Mouse (Mus musculus): ENCODE measurements at regions not wholly inside any gene's neighbourhood (a gene's known extent, or its start where the extent isn't known, plus 50 kb on each side); places are given as distances from the start of the nearest gene placed in this dataset.

DNA sequence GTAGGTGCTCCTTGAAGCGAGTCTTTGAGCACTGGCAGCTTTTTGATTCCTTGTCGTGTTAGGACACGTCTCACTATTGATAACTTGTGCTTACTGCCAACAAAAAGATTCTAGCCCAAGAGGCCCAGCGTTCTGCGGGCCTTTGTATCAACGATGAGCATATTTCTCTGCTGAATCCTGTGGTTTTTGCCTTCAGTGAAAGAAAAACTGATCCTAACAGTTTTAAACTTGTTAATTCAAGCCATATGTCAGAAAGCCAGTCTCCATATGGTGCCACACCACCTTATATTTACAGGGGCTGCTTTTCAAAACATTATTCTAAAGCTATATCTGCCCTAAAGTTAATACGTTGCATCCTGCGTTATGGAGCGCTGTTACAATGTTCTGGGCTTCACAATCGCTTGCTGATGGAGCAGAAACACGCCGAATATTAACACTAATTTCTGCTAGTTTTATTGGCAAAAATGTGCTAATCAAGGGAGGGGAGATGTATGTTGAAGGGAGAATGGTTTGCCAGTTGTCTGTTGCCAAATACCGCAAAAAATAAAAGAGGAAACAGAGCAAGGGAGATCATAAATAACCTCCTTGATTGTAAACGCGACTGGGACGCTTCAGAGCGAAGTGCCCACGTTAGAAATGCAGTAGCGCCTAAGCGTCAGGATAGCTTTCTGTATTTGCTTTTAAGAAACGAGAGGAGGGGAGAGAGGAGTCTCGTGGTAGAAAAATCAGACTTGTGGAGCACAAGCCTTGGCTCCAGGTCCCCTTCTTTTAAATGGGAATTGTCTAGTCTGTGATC is 229.9 kb downstream of the Tmem182 start:
- Histone ChIP-seq H3K36me3 (replicated peaks) (no peaks in the 10 kb centered on the region), H3K4me1 (ENCODE audit: insufficient read depth, low read depth, low read length) (no peaks in the 10 kb centered on the region), H3K27me3 (ENCODE audit: insufficient read depth, low read length) (no peaks in the 10 kb centered on the region), H3K9me3 (replicated peaks) (peaks cover 24% of the 10 kb centered on the region), H3K4me3 (ENCODE audit: low read depth, low read length) (no peak overlapping the region)
- DNase-seq (ENCODE audit: low spot score) (no peak), ATAC-seq (ENCODE audit: extremely low read depth, insufficient number of reproducible peaks, low FRiP score, poor library complexity, severe bottlenecking) (no peak)
- TF ChIP-seq GATA2 (IDR thresholded peaks at IDR 0.05; ENCODE audit: borderline replicate concordance, low read depth, low read length) (no peak), TAL1 (conservative IDR thresholded peaks at IDR 0.05; ENCODE audit: low read depth, low read length) (no peak), CTCF (IDR thresholded peaks at IDR 0.05; ENCODE audit: low read depth, low read length) (no peak), GATA1 (IDR thresholded peaks at IDR 0.05; ENCODE audit: borderline replicate concordance, low read length) (no peak), POLR2AphosphoS5 (IDR thresholded peaks at IDR 0.05; ENCODE audit: insufficient replicate concordance, low read depth, low read length) (no peak)

DNA sequence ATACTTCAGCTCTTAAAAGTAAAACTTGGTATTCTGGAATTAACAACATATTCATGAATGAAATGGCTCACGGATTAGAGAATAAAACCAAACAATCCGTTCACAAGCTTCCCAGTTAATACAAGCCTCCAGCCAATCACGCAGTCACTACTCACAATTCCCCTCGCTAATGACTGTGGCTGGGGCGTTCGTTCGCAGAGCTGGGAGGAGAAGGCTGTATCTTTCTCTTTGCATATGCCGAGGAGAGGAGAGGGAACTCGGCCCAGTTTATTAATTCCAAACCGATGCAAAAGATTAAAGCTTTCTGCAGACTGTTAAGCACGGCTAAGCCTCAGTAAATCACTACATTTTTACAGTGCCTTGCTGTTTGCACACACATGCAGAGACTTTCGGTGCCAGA is 231.5 kb downstream of the Tmem182 start:
- DNase-seq (ENCODE audit: low spot score) (no peak), ATAC-seq (ENCODE audit: extremely low read depth, insufficient number of reproducible peaks, low FRiP score, poor library complexity, severe bottlenecking) (no peak)
- Histone ChIP-seq H3K9me3 (replicated peaks) (peaks cover 20% of the 10 kb centered on the region), H3K4me1 (ENCODE audit: insufficient read depth, low read depth, low read length) (no peaks in the 10 kb centered on the region), H3K27me3 (ENCODE audit: insufficient read depth, low read length) (no peaks in the 10 kb centered on the region), H3K36me3 (replicated peaks) (no peaks in the 10 kb centered on the region), H3K4me3 (ENCODE audit: low read depth, low read length) (no peak overlapping the region)
- no peak for TF ChIP-seq GATA1 (IDR thresholded peaks at IDR 0.05; ENCODE audit: borderline replicate concordance, low read length)
- no peak for TF ChIP-seq TAL1 (conservative IDR thresholded peaks at IDR 0.05; ENCODE audit: low read depth, low read length)
- TF ChIP-seq POLR2AphosphoS5 (IDR thresholded peaks at IDR 0.05; ENCODE audit: insufficient replicate concordance, low read depth, low read length) = no peak
- no peak for TF ChIP-seq CTCF (IDR thresholded peaks at IDR 0.05; ENCODE audit: low read depth, low read length)
- no peak for TF ChIP-seq GATA2 (IDR thresholded peaks at IDR 0.05; ENCODE audit: borderline replicate concordance, low read depth, low read length)

DNA sequence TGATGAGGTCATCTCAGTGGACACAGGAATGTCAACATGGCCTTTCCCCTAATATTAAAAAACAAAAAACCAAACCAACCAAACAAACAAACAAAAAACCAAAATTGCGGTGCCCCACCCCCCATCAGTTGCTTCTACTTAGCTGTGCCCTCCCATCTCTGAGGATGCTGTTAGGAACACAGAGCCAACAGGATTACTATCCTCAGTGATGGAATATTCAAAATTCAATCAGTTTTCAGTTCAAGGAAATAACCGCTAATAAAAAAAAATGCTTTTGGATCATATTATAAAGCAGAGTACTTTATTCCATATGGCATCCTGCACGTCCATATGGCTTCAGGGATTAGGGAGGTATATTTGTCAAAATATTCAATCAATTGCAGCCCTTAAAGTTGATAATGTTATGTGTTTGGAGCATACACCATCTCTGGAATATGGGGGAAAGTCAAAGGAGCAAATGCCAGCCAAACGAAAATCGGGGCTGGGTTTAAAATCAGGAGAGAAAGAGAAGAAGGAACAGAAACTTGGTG is 249.1 kb downstream of the Tmem182 start:
- Histone ChIP-seq H3K27me3 (ENCODE audit: insufficient read depth, low read length) (no peaks in the 10 kb centered on the region), H3K4me1 (ENCODE audit: insufficient read depth, low read depth, low read length) (no peaks in the 10 kb centered on the region), H3K9me3 (replicated peaks) (peaks cover 29% of the 10 kb centered on the region), H3K4me3 (ENCODE audit: low read depth, low read length) (no peak overlapping the region), H3K36me3 (replicated peaks) (no peaks in the 10 kb centered on the region)
- no peak for ATAC-seq (ENCODE audit: extremely low read depth, insufficient number of reproducible peaks, low FRiP score, poor library complexity, severe bottlenecking)
- TF ChIP-seq GATA1 (IDR thresholded peaks at IDR 0.05; ENCODE audit: borderline replicate concordance, low read length) (no peak), GATA2 (IDR thresholded peaks at IDR 0.05; ENCODE audit: borderline replicate concordance, low read depth, low read length) (no peak), CTCF (IDR thresholded peaks at IDR 0.05; ENCODE audit: low read depth, low read length) (no peak), POLR2AphosphoS5 (IDR thresholded peaks at IDR 0.05; ENCODE audit: insufficient replicate concordance, low read depth, low read length) (no peak), TAL1 (conservative IDR thresholded peaks at IDR 0.05; ENCODE audit: low read depth, low read length) (no peak)
- no peak for DNase-seq (ENCODE audit: low spot score)

DNA sequence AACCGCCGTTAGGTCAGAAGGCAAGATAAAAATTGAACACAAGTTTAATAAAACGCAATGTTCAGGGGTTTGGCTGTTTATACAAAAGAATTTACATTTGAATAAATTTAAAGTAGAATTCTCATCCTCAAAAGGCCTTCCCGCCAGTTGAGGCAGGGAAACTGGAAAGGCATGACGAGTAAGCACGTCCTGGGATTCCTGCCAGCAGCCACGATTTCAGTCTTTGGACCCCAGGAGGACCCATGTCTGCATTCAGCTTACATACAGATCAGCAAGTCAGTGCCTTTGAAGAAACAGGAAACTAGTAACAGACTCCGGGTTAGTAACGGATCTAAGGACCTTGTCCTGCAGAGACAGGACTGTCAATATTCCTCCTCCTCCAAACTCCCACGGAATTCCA is 250.4 kb downstream of the Tmem182 start:
- Histone ChIP-seq H3K9me3 (replicated peaks) (peaks cover 30% of the 10 kb centered on the region), H3K36me3 (replicated peaks) (no peaks in the 10 kb centered on the region), H3K4me1 (ENCODE audit: insufficient read depth, low read depth, low read length) (no peaks in the 10 kb centered on the region), H3K27me3 (ENCODE audit: insufficient read depth, low read length) (no peaks in the 10 kb centered on the region), H3K4me3 (ENCODE audit: low read depth, low read length) (no peak overlapping the region)
- no peak for TF ChIP-seq TAL1 (conservative IDR thresholded peaks at IDR 0.05; ENCODE audit: low read depth, low read length)
- TF ChIP-seq POLR2AphosphoS5 (IDR thresholded peaks at IDR 0.05; ENCODE audit: insufficient replicate concordance, low read depth, low read length) = no peak
- no peak for TF ChIP-seq CTCF (IDR thresholded peaks at IDR 0.05; ENCODE audit: low read depth, low read length)
- no peak for TF ChIP-seq GATA1 (IDR thresholded peaks at IDR 0.05; ENCODE audit: borderline replicate concordance, low read length)
- TF ChIP-seq GATA2 (IDR thresholded peaks at IDR 0.05; ENCODE audit: borderline replicate concordance, low read depth, low read length) = no peak
- ATAC-seq (ENCODE audit: extremely low read depth, insufficient number of reproducible peaks, low FRiP score, poor library complexity, severe bottlenecking) = no peak
- DNase-seq (ENCODE audit: low spot score) = no peak

DNA sequence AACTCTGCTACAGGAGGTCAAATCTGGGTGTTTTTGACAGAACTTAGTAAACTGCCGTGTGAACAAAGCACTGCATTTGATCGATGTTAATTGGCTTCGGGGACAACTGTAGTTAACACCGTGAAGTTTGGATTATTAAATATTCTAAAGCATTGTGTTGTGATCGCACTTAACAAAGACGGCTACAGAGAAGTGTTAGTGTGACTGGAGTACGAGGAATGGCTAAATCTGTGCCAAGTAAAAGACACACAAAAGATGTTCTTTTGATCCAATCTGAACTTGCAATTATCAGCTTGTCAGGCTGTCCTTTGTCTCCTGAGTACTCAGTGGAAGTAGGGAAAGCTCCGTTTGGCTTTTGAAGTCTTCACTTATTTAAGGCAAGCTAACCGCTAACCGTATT is 259.7 kb downstream of the Tmem182 start:
- H3K9me3 ChIP-seq (replicated peaks) = peaks cover 10% of the 10 kb centered on the region
- no peak overlapping the region for H3K4me3 ChIP-seq (ENCODE audit: low read depth, low read length)
- DNase-seq (ENCODE audit: low spot score) = no peak
- TF ChIP-seq GATA1 (IDR thresholded peaks at IDR 0.05; ENCODE audit: borderline replicate concordance, low read length) (no peak), TAL1 (conservative IDR thresholded peaks at IDR 0.05; ENCODE audit: low read depth, low read length) (no peak), GATA2 (IDR thresholded peaks at IDR 0.05; ENCODE audit: borderline replicate concordance, low read depth, low read length) (no peak), POLR2AphosphoS5 (IDR thresholded peaks at IDR 0.05; ENCODE audit: insufficient replicate concordance, low read depth, low read length) (no peak), CTCF (IDR thresholded peaks at IDR 0.05; ENCODE audit: low read depth, low read length) (no peak)
- ATAC-seq (ENCODE audit: extremely low read depth, insufficient number of reproducible peaks, low FRiP score, poor library complexity, severe bottlenecking) = no peak
- H3K36me3 ChIP-seq (replicated peaks) = no peaks in the 10 kb centered on the region
- H3K4me1 ChIP-seq (ENCODE audit: insufficient read depth, low read depth, low read length) = no peaks in the 10 kb centered on the region
- no peaks in the 10 kb centered on the region for H3K27me3 ChIP-seq (ENCODE audit: insufficient read depth, low read length)

DNA sequence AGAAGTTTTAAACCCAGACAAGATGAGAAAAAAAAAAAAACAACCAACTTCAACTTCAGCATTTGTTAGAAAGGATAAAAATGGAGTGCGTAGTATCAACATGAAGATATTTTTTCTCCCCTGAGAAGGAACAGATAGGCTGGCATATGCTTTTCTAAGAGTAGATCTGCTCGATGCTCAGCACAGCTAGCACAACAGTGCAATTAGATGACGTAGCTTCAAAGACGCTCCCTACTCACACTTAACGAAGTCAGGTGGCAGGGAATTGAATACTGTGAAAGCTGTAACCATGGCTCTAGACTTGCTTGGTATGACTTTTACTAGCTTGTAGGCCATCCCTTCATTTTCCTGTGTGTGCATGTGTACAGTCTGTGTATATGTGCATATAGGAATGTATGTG is 299.5 kb downstream of the Tmem182 start:
- H3K36me3 ChIP-seq (replicated peaks) = no peaks in the 10 kb centered on the region
- DNase-seq (ENCODE audit: low spot score) = no peak
- peaks cover 27% of the 10 kb centered on the region for H3K9me3 ChIP-seq (replicated peaks)
- no peaks in the 10 kb centered on the region for H3K4me1 ChIP-seq (ENCODE audit: insufficient read depth, low read depth, low read length)
- TF ChIP-seq CTCF (IDR thresholded peaks at IDR 0.05; ENCODE audit: low read depth, low read length) (no peak), GATA1 (IDR thresholded peaks at IDR 0.05; ENCODE audit: borderline replicate concordance, low read length) (no peak), POLR2AphosphoS5 (IDR thresholded peaks at IDR 0.05; ENCODE audit: insufficient replicate concordance, low read depth, low read length) (no peak), TAL1 (conservative IDR thresholded peaks at IDR 0.05; ENCODE audit: low read depth, low read length) (no peak), GATA2 (IDR thresholded peaks at IDR 0.05; ENCODE audit: borderline replicate concordance, low read depth, low read length) (no peak)
- no peaks in the 10 kb centered on the region for H3K27me3 ChIP-seq (ENCODE audit: insufficient read depth, low read length)
- H3K4me3 ChIP-seq (ENCODE audit: low read depth, low read length) = no peak overlapping the region
- ATAC-seq (ENCODE audit: extremely low read depth, insufficient number of reproducible peaks, low FRiP score, poor library complexity, severe bottlenecking) = no peak
